Mouse (Mus musculus) lung, adult 2 months (tissue): ENCODE measurements around the gene Igflr1.

ENCODE experiments used
- CTCF ChIP-seq: fragments of 200-500 bp; IDR thresholded peaks from 2 replicates; pipeline ENCODE4 v1.5.1; 2011; ENCODE audit warnings: mild to moderate bottlenecking, low read length, control low read depth; ENCODE audit not compliant: insufficient read depth
- POLR2A ChIP-seq: fragments of 200-500 bp; IDR thresholded peaks from 2 replicates; pipeline ENCODE4 v1.6.1; 2011; ENCODE audit warnings: low read depth, mild to moderate bottlenecking, control low read depth, low read length, borderline replicate concordance; ENCODE audit errors: extremely low read depth

DNA sequence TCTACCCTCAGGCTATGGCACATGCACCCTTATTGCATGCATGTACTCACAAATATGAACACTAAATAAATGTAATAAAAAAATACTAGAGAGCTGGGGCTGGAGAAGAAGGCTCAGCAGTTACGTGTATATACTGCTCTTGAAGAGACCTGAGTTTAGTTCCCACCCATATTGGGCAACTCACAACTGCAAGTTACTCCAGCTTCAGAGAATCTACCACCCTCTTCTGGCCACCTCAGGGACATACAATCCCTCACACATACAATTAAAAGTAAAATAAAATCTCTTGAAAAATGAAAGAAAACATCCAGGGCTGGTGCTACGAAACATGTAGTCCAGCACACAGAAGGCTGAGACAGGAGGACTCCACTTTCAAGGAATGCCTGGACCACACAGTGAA, 49.2 kb downstream of the Igflr1 start:
- TF ChIP-seq CTCF (no peak), POLR2A (no peak)
